Mouse (Mus musculus) 416B (cell line): ENCODE measurements around the gene Sdk2.

ENCODE experiments used
- DNase-seq: peaks from one replicate; pipeline ENCODE4 v3.0.0; 2011; ENCODE audit warnings: low read depth

The Sdk2 gene

GRCm38 (mm10) chr11:113990466-113990865 is 76.4 kb downstream of the Sdk2 start:
- DNase-seq, result no peak

- no peak for DNase-seq
These were observed 76.8 kb downstream of the Sdk2 start for GRCm38 (mm10) chr11:113990065-113990464.

GRCm38 (mm10) chr11:113985826-113986416 is 80.9 kb downstream of the Sdk2 start:
- no peak for DNase-seq

- no peak for DNase-seq
These were observed 84.9 kb downstream of the Sdk2 start for GRCm38 (mm10) chr11:113981732-113982503.

GRCm38 (mm10) chr11:113981088-113981487 is 85.8 kb downstream of the Sdk2 start:
- DNase-seq, result no peak

GRCm38 (mm10) chr11:113978318-113978717 is 88.5 kb downstream of the Sdk2 start:
- DNase-seq, result no peak

- DNase-seq, result no peak
These were observed 91.2 kb downstream of the Sdk2 start for GRCm38 (mm10) chr11:113975667-113975970.

GRCm38 (mm10) chr11:113974876-113975666 is 91.8 kb downstream of the Sdk2 start:
- no peak for DNase-seq

GRCm38 (mm10) chr11:113972517-113972872 is 94.4 kb downstream of the Sdk2 start:
- no peak for DNase-seq

- DNase-seq, result no peak
These were observed 95.0 kb downstream of the Sdk2 start for GRCm38 (mm10) chr11:113971609-113972516.

- no peak for DNase-seq
These were observed 96.8 kb downstream of the Sdk2 start for GRCm38 (mm10) chr11:113970026-113970425.

- no peak for DNase-seq
These were observed 101.6 kb downstream of the Sdk2 start for GRCm38 (mm10) chr11:113965214-113965613.

GRCm38 (mm10) chr11:113962751-113963150 is 104.1 kb downstream of the Sdk2 start:
- no peak for DNase-seq

GRCm38 (mm10) chr11:113951616-113951988 is 115.2 kb downstream of the Sdk2 start:
- DNase-seq, result no peak

- DNase-seq, result no peak
These were observed 115.8 kb downstream of the Sdk2 start for GRCm38 (mm10) chr11:113950904-113951615.

- DNase-seq, result no peak
These were observed 118.2 kb downstream of the Sdk2 start for GRCm38 (mm10) chr11:113948676-113949075.

GRCm38 (mm10) chr11:113942101-113942735 is 124.6 kb downstream of the Sdk2 start:
- DNase-seq, result no peak

- no peak for DNase-seq
These were observed 133.2 kb downstream of the Sdk2 start for GRCm38 (mm10) chr11:113933678-113934077.

- no peak for DNase-seq
These were observed 133.9 kb downstream of the Sdk2 start for GRCm38 (mm10) chr11:113932909-113933308.

- DNase-seq, result no peak
These were observed 135.1 kb downstream of the Sdk2 start for GRCm38 (mm10) chr11:113931701-113932100.

- no peak for DNase-seq
These were observed 136.7 kb downstream of the Sdk2 start for GRCm38 (mm10) chr11:113930112-113930511.
